Mouse (Mus musculus): Measurements from ENCODE around the gene Eml4. TPM values are rescaled to one million over a fixed set of nuclear protein-coding genes. Genes with fewer than 3 reads are reported as not detected.

Gene Eml4
- total RNA-seq (2012; rRNA removed) (25.6 and 30.7 TPM in 2 replicates), polyA plus RNA-seq (2012; ENCODE audit: insufficient read depth in 1 of 2, insufficient read length in 2 of 2, low read depth in 1 of 2, low replicate concordance in 2 of 2, missing spikeins in 1 of 2) (10 to 100 TPM in 1 of 2 experiments, not detected in 1; 42.4 TPM)

DNA sequence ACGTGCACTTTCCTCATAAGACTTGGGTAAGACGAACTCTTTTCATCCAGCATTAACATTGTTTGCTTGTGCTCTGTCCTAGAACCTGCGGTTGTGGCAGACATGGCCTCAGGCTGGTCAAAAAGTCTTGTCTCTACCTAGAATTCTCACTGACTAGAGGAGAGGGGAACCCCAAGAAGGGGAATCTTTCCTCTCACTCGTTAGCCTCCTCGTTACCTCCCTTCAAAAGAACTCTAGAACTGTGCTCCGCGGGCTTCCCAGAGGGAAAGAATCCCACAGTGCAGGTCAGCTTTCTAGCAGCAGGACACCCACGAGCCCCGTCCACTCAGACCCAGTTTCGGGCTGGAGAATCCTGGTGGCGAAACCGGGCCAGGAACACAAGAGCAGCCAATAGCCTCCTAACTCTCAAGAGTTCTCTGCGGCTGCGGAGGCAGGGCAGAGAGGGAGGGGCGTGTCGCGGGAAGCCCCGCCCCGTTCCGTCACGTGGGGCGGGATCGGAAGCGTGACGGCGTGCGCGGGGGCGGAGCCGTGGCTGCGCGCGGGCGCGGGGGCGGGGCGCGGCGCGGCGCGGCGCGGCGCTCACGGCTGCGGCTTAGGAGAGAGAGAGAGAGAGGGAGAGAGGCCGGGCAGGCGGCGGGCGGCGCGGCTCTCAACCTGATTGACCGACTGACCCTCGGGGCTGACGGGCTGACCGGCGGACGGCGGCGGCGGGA lies at the start of gene Eml4:
TSS of gene Eml4 (plus strand) at position 553 of the 713 bp plus-strand sequence.
- Histone ChIP-seq H3K27me3 (ENCODE audit: control insufficient read depth in 1 of 2, insufficient read depth in 2 of 2, low read length in 2 of 2) (no peaks in the 10 kb centered on the region), H3K4me3 (ENCODE audit: control insufficient read depth in 1 of 2, insufficient read depth in 1 of 2, low read depth in 2 of 2, low read length in 2 of 2) (peak within 1 kb of the TSS; percentile 72 to 96), H3K36me3 (ENCODE audit: control insufficient read depth in 1 of 2, insufficient read depth in 2 of 2, low read length in 2 of 2) (peaks cover 0 to 26% of the 10 kb centered on the region in 2 experiments; a peak in 2 of 4 replicates), H3K79me2 (ENCODE audit: control insufficient read depth, insufficient read depth, low read length, poor library complexity) (peaks cover 26% of the 10 kb centered on the region), H3K9ac (ENCODE audit: control insufficient read depth, low read depth, low read length, poor library complexity, severe bottlenecking) (peak within 1 kb of the TSS; percentile 86), H3K9me3 (replicated peaks; ENCODE audit: insufficient read depth, low read length) (no peaks in the 10 kb centered on the region), H3K4me1 (ENCODE audit: control insufficient read depth in 1 of 2, insufficient read depth in 2 of 2, low read length in 2 of 2) (peaks cover 11 to 14% of the 10 kb centered on the region in 2 experiments; a peak in 3 of 4 replicates), H3K27ac (ENCODE audit: control insufficient read depth, low read depth, low read length) (peak within 1 kb of the TSS; percentile 74)
- DNase-seq (ENCODE audit: low read depth, low spot score), result peak; percentile 88
- TF ChIP-seq ZNF384 (IDR thresholded peaks at IDR 0.05; ENCODE audit: low read depth, low read length) (no peak), JUND (IDR thresholded peaks at IDR 0.05; ENCODE audit: low read depth, low read length) (no peak), SMC3 (IDR thresholded peaks at IDR 0.05; ENCODE audit: low read depth, low read length) (no peak), TAL1 (IDR thresholded peaks at IDR 0.05; ENCODE audit: low read length) (no peak), ELF1 (IDR thresholded peaks at IDR 0.05; ENCODE audit: low read depth, low read length) (0 out of 2 replicates have a peak, but pooled peaks have one; percentile 21), RAD21 (IDR thresholded peaks at IDR 0.05; ENCODE audit: low read depth, low read length) (no peak), GATA1 (IDR thresholded peaks at IDR 0.05; ENCODE audit: low read depth, low read length) (no peak), CHD1 (IDR thresholded peaks at IDR 0.05; ENCODE audit: low read depth, low read length) (no peak), MAFK (IDR thresholded peaks at IDR 0.05; ENCODE audit: borderline replicate concordance, low read depth, low read length) (no peak), BHLHE40 (IDR thresholded peaks at IDR 0.05; ENCODE audit: borderline replicate concordance, low read depth, low read length) (no peak), MEF2A (IDR thresholded peaks at IDR 0.05; ENCODE audit: extremely low read depth, insufficient replicate concordance, low read depth, low read length, poor library complexity, severe bottlenecking) (no peak), MAX (IDR thresholded peaks at IDR 0.05; ENCODE audit: low read length) (peak; percentile 74; the same call in 1 of the 2 replicates), HCFC1 (IDR thresholded peaks at IDR 0.05; ENCODE audit: low read depth, low read length) (peak; percentile 39; the same call in 1 of the 2 replicates), MXI1 (IDR thresholded peaks at IDR 0.05; ENCODE audit: low read depth, low read length) (no peak), KAT2A (conservative IDR thresholded peaks at IDR 0.05; ENCODE audit: low read depth, low read length) (no peak; the same call in 1 of the 2 replicates), MYC (IDR thresholded peaks at IDR 0.05; ENCODE audit: low read depth, low read length) (no peak), CTCF (IDR thresholded peaks at IDR 0.05 in 2 of 3, conservative IDR thresholded peaks at IDR 0.05 in 1 of 3; ENCODE audit: control insufficient read depth in 1 of 3, insufficient read depth in 1 of 3, low read depth in 2 of 3, low read length in 3 of 3, poor library complexity in 1 of 3, severe bottlenecking in 1 of 3) (no peak), ETS1 (IDR thresholded peaks at IDR 0.05; ENCODE audit: low read depth, low read length) (no peak), TBP (IDR thresholded peaks at IDR 0.05; ENCODE audit: low read depth, low read length) (peak; percentile 33; the same call in 1 of the 2 replicates), POLR2AphosphoS5 (IDR thresholded peaks at IDR 0.05; ENCODE audit: borderline replicate concordance, low read depth, low read length) (no peak), POLR2AphosphoS2 (IDR thresholded peaks at IDR 0.05; ENCODE audit: low read length) (peak; percentile 73; the same call in 1 of the 2 replicates), ZMIZ1 (IDR thresholded peaks at IDR 0.05; ENCODE audit: low read depth, low read length) (peak; percentile 90), MAZ (IDR thresholded peaks at IDR 0.05; ENCODE audit: low read depth, low read length) (no peak), EP300 (IDR thresholded peaks at IDR 0.05; ENCODE audit: low read depth in 1 of 2, low read length in 2 of 2) (no peak), GABPA (IDR thresholded peaks at IDR 0.05; ENCODE audit: low read depth, low read length) (no peak), POLR2A (IDR thresholded peaks at IDR 0.05; ENCODE audit: control insufficient read depth in 1 of 2, insufficient read depth in 1 of 2, low read depth in 1 of 2, low read length in 2 of 2, poor library complexity in 1 of 2) (peak; percentile 66 to 88; a peak in 3 of 4 replicates), TCF12 (IDR thresholded peaks at IDR 0.05; ENCODE audit: low read depth, low read length) (peak; percentile 55), ZKSCAN1 (IDR thresholded peaks at IDR 0.05; ENCODE audit: low read depth, low read length) (no peak), RCOR1 (IDR thresholded peaks at IDR 0.05; ENCODE audit: low read depth, low read length) (no peak), NELFE (IDR thresholded peaks at IDR 0.05; ENCODE audit: low read depth, low read length) (peak; percentile 69), USF2 (IDR thresholded peaks at IDR 0.05; ENCODE audit: borderline replicate concordance in 1 of 2, insufficient read depth in 1 of 2, low read depth in 1 of 2, low read length in 2 of 2) (peak; percentile 50 to 76; a peak in 3 of 4 replicates), UBTF (IDR thresholded peaks at IDR 0.05; ENCODE audit: borderline replicate concordance, insufficient read depth, low read depth, low read length) (no peak), ZC3H11A (IDR thresholded peaks at IDR 0.05; ENCODE audit: low read depth, low read length) (no peak), NRF1 (IDR thresholded peaks at IDR 0.05; ENCODE audit: insufficient read depth, low read depth, low read length, poor library complexity, severe bottlenecking) (peak; percentile 70), E2F4 (IDR thresholded peaks at IDR 0.05; ENCODE audit: borderline replicate concordance, low read depth, low read length) (no peak)
